Mouse (Mus musculus) monocyte, adult 5-6 weeks (primary cell): ENCODE measurements around the gene D330020A13Rik. TPM values are rescaled to one million over a fixed set of nuclear protein-coding genes. Genes with fewer than 3 reads are reported as not detected.
A peak's percentile ranks its signal among the peaks of the same experiment; 100 is the strongest.
"Not testable (repeated sequence)": the region's sequence is repeated elsewhere in the genome, so short reads cannot be mapped to it uniquely, and the experiment has no call there.

Experiments used
- ATAC-seq: fragments of 153-309, 156-312 bp; replicated peaks from 2 replicates; pipeline ENCODE4 v1.8.0; 2017; ENCODE audit warnings: mild to moderate bottlenecking; ENCODE audit not compliant: low TSS enrichment, insufficient number of reproducible peaks, severe bottlenecking, poor library complexity, low FRiP score
- total RNA-seq: library from RNA; stranded (forward); fragments of 200-1000, 200-491, 200-594 nt; gene quantifications from 3 replicates; pipeline ENCODE4 v1.2.3, GENCODE M21; 2017

Gene D330020A13Rik
- total RNA-seq, 1 experiment from 2014 or later, result not detected

GRCm38 (mm10) chr6:120291396-120292009 lies 2.7 kb upstream of the D330020A13Rik start:
- no peak for ATAC-seq

GRCm38 (mm10) chr6:120294785-120295133 lies 595 bp downstream of the D330020A13Rik start:
- no peak for ATAC-seq

- not testable (repeated sequence) for ATAC-seq
Observed at GRCm38 (mm10) chr6:120296589-120296988, 2.4 kb downstream of the D330020A13Rik start.

- no peak for ATAC-seq
Observed at GRCm38 (mm10) chr6:120301137-120301536, 7.0 kb downstream of the D330020A13Rik start.

DNA sequence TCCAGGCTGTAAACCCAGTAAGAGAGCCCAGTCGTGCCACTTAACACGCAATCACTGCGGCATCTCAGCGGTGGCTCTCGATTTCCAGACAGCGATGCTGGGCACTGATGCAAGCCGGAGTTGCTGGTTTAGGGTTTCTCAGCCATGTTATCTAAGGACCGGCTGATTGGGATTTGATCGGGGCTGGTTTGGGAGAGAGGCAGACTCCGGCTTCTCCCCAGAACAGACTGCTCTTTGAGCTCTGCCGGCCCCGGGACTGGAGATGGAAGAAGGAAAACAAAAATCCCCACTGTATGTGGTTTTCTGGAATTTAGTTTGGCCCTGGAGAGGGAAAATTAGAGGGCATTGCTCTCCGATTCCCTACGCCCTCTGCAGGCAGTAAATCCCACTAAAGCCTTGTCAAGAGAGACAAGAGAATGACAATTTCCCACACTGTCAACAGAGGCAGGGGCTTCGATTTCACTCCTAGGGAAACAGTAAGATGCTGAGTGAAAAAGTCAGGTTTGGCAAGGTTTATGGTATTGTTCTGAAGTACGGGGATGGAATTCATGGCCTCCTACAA lies 8.7 kb downstream of the D330020A13Rik start:
- no peak for ATAC-seq

DNA sequence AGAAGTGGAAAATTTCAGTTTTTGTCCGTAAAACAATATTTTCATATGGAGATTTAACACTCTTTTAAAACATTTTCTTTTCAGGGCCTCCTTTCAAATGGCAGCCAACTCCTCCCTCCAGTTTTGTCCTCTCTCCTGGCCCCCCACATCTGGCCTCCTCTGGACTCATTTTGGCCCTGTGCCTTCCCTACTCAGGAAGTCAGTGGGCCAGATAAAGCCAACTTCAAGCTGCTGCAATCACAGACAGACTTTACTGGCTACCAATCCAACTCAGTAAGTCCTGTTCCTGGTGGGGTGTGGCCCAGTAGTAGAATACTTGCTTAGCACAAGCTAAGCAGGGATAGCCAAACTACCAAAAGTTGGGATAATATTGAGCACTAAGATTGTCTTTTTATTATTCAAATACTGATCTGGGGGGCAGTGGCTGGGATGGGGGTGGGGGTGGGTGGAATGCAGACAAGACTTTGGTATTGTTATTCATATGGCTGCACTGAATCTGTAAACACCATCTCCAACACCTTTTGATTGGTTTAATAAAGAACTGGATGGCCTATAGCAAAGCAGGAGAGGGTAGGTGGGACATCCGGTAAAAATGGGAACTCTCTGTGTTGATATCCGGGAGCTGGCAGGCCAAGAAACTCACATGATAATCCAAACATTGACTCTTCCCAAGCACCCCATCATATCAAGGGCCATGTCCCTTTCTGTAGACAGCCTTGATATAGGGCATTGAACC lies 12.9 kb downstream of the D330020A13Rik start:
- ATAC-seq, result no peak

DNA sequence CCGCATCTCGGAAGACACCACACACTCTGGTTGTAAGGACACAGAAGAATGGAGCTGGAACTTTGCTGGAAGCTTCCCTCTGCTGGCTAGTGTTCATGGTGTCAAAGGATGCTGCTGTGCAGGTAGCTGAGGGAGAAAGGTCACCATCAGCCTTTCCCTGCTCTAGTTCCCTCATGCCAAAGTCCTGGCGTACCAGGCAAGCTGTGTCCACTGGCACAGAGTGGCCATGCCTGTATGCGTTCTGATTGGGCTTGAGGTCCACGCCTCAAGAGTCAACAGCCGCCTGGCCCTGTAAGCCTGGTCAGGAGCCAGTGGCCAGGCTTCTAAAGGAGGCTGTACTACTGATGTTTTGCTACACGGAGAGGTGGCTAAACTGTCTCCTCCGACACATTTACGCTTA lies 15.2 kb downstream of the D330020A13Rik start:
- no peak for ATAC-seq

- no peak for ATAC-seq
Observed at GRCm38 (mm10) chr6:120309787-120310186, 15.6 kb downstream of the D330020A13Rik start.

GRCm38 (mm10) chr6:120312443-120312842 lies 18.3 kb downstream of the D330020A13Rik start:
- ATAC-seq, result no peak

DNA sequence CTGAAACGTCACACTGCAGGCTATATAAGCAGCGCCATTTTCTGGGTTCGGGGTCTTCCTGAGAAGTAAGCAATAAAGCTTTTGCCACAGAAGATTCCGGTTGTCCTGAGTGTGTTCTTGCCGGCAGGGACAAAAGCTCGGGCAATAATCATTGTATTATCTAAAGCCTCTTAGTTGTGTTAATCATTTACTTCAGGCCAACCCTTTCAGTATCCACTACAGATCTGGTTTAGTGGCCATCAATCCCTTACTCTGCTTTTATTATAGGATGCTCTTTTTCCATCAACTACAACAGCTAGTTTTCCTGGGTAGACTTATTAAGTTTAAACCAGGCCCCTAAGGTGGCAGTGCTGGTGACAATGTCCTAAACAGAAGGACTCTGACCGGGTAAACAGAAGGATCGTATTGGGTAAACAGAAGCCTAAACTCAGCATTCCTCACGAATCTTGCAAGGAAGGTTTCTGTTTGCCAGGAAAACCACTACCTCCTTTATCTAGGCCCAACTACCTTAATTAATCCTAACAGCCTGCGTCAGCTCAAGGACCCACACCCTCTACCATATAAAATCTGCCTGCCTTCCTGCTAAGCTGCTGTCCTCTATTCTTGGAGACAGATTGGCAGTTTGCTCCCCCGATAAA lies 24.3 kb downstream of the D330020A13Rik start:
- no peak for ATAC-seq

- no peak for ATAC-seq
Observed at GRCm38 (mm10) chr6:120319129-120319528, 25.0 kb downstream of the D330020A13Rik start.

- no peak for ATAC-seq
Observed at GRCm38 (mm10) chr6:120320369-120320768, 26.2 kb downstream of the D330020A13Rik start.

DNA sequence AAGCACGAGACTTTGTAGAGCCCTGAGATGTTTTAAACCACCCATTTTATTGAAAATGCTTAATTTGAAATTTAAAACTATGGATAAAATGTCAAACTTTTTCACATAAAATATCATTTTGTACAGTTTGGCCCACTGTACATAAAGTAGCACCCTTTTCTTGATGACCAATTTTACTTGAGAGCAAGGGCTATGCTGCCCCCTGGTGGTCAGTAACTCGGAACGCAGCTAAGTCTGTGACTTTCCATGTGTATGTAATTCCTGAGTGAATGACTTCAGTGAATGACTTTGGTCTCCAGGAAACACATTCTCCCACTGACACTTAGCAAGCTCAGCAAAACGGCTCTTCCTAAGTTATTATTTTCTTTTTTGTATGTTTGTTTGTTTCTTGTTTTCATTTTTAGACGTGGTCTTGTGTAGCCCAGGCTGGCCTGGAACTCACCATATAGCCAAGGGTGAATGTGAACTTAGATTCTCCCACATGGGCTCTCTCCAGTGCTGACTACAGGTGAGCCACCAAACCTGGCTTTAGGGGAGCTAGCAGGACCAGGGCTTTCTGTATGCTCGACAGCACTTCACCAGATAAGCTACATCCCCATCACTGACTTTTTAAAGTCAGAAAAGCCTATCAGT lies 30.2 kb downstream of the D330020A13Rik start:
- peak; percentile 70; the same call in 1 of the 2 replicates for ATAC-seq

- ATAC-seq, result no peak
Observed at GRCm38 (mm10) chr6:120332351-120332750, 38.2 kb downstream of the D330020A13Rik start.

DNA sequence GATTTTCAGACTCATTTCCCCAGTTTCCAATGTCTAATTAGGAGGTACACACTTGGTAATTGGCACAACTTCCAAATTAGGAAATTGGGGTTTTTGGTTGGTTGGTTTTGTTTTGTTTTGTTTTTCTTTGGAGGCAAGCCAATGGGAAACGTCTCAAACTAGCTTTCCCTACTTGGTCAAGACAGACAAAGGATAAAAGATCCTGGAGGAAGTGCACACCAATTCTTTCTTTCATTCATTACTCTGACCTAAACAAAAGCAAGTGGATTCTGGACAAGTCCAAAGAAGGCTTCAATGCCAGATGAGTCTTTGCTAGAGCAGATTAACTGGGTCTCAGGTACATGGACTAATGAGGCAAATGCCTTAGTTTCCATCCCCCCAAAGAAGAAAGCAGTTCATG lies 49.8 kb downstream of the D330020A13Rik start:
- no peak for ATAC-seq

Other genes starting within 250 kb of the D330020A13Rik start
- gene Ninj2, start 201.0 kb upstream of the D330020A13Rik start, total RNA-seq, result 1.4 TPM in 1 of 3 replicates, not detected in the others
- gene B4galnt3, start 195 bp downstream of the D330020A13Rik start, total RNA-seq, result not detected in 3 replicates
- gene Kdm5a, start 69.8 kb downstream of the D330020A13Rik start, total RNA-seq, result 192 to 286 TPM (median 256 TPM) in 3 replicates
- gene Ccdc77, start 70.0 kb downstream of the D330020A13Rik start, total RNA-seq, result 8.9 to 17.4 TPM (median 11.2 TPM) in 3 replicates
- gene Il17ra, start 168.9 kb downstream of the D330020A13Rik start, total RNA-seq, result 155 to 206 TPM (median 192 TPM) in 3 replicates
- gene Tmem121b, start 199.4 kb downstream of the D330020A13Rik start, total RNA-seq, result 4.9 to 12.3 TPM (median 10.3 TPM) in 3 replicates
- gene Hdhd5, start 237.0 kb downstream of the D330020A13Rik start, total RNA-seq, result 31.1 to 77.0 TPM (median 45.3 TPM) in 3 replicates